Mouse (Mus musculus) ES-E14 (cell line): ENCODE results near the gene Fchsd2.

ENCODE experiments used
- CHD2 ChIP-seq: IDR thresholded peaks from 2 replicates; pipeline ENCODE4 v1.6.1; 2014; ENCODE audit warnings: mild to moderate bottlenecking, low read depth, low read length, inconsistent platforms
- HCFC1 ChIP-seq: IDR thresholded peaks from 2 replicates; pipeline ENCODE4 v1.6.1; 2012; ENCODE audit warnings: low read length, inconsistent platforms, borderline replicate concordance; ENCODE audit not compliant: insufficient read depth
- ZC3H11A ChIP-seq: IDR thresholded peaks from 2 replicates; pipeline ENCODE4 v1.6.1; 2012; ENCODE audit warnings: low read depth, mild to moderate bottlenecking, inconsistent platforms, low read length, borderline replicate concordance
- ZNF384 ChIP-seq: IDR thresholded peaks from 2 replicates; pipeline ENCODE4 v1.6.1; 2012; ENCODE audit warnings: low read depth, low read length, inconsistent platforms

- TF ChIP-seq ZNF384 (no peak), CHD2 (no peak), ZC3H11A (no peak), HCFC1 (no peak)
Observed at GRCm38 (mm10) chr7:101085779-101086178, 6.9 kb upstream of the Fchsd2 start.
